Mouse (Mus musculus) liver, embryonic 13.5 days (tissue): ENCODE results near the gene Pip4k2a. TPM values are rescaled to one million over a fixed set of nuclear protein-coding genes. Genes with fewer than 3 reads are reported as not detected.

Experiments used
- ATAC-seq: fragments of 200-750 bp; cut with Nextera tagmentation; 2 replicates; pipeline ENCODE4 v1.8.0; 2017; ENCODE audit warnings: low read depth, mild to moderate bottlenecking, moderate number of reproducible peaks, moderate library complexity
- DNase-seq: peaks from one replicate; pipeline ENCODE4 v3.0.0; 2022
- H3K27ac ChIP-seq: fragments of 300-500 bp; sonication (generic); 2 replicates; pipeline ENCODE4 v1.5.1; 2015; ENCODE audit warnings: moderate library complexity, mild to moderate bottlenecking, inconsistent platforms
- H3K27me3 ChIP-seq: fragments of 300-500 bp; sonication (generic); 2 replicates; pipeline ENCODE4 v1.6.1; 2015; ENCODE audit warnings: mild to moderate bottlenecking, inconsistent platforms
- H3K36me3 ChIP-seq: fragments of 300-500 bp; sonication (generic); 2 replicates; pipeline ENCODE4 v1.6.1; 2015; ENCODE audit warnings: mild to moderate bottlenecking, inconsistent platforms
- H3K4me1 ChIP-seq: fragments of 300-500 bp; sonication (generic); replicated peaks from 2 replicates; pipeline ENCODE4 v1.6.1; 2015; ENCODE audit warnings: inconsistent platforms
- H3K4me2 ChIP-seq: fragments of 300-500 bp; sonication (generic); 2 replicates; pipeline ENCODE4 v1.6.1; 2015; ENCODE audit warnings: inconsistent platforms, mild to moderate bottlenecking, moderate library complexity
- H3K4me3 ChIP-seq: fragments of 300-500 bp; sonication (generic); replicated peaks from 2 replicates; pipeline ENCODE4 v1.5.1; 2015; ENCODE audit warnings: mild to moderate bottlenecking, inconsistent platforms
- H3K9ac ChIP-seq: fragments of 300-500 bp; sonication (generic); 2 replicates; pipeline ENCODE4 v1.6.1; 2015; ENCODE audit warnings: mild to moderate bottlenecking, inconsistent platforms
- H3K9me3 ChIP-seq: fragments of 300-500 bp; sonication (generic); replicated peaks from 2 replicates; pipeline ENCODE4 v1.6.1; 2016; ENCODE audit warnings: inconsistent platforms
- WGBS: fragments of 180-500 bp; shearing (Covaris S2); methylation state at CpG from one replicate; pipeline ENCODE4 v1.1.7; 2015; ENCODE audit not compliant: insufficient replicate concordance; 5-methylcytosine and 5-hydroxymethylcytosine counted together
- polyA plus RNA-seq: library from polyadenylated mRNA; unstranded; fragments of >200 nt; fragmentation: Nextera tagmentation; extraction: Ambion mirVana; gene quantifications from 2 replicates; pipeline ENCODE4 v1.2.1, GENCODE M21; 2015

Gene Pip4k2a
- polyA plus RNA-seq, 1 experiment from 2014 or later: 15.8 TPM

DNA sequence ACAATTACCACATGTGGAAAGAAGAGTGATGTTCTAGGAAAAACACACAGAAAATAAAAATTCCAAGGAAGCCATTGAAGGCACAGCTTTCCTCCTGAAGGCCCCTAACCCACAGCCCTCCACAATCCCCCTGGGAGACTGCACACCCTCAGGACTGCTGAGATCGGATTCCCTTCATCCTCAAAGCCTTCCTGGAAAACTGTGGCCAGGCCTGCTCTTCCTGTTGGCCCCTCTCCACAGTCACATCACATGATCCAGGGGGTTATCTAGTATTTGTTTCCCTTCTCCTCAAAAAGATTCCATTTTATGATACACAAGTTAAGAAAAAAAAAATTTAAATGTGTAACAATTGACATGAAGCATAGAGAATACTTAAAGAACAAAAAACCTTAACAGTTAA, 59.7 kb downstream of the Pip4k2a start:
- H3K27ac ChIP-seq: peak overlapping the region; percentile 72
- H3K4me3 ChIP-seq: no peak overlapping the region
- no peaks in the 10 kb centered on the region for H3K9me3 ChIP-seq
- ATAC-seq (no peak), DNase-seq (no peak)
- H3K36me3 ChIP-seq: no peaks in the 10 kb centered on the region
- peak overlapping the region; percentile 22; the same call in 1 of the 2 replicates for H3K9ac ChIP-seq
- peak overlapping the region; percentile 18; the same call in 1 of the 2 replicates for H3K4me2 ChIP-seq
- WGBS: 58% methylated on average over 1 of the region's 1 CpGs
- no peaks in the 10 kb centered on the region for H3K27me3 ChIP-seq
- H3K4me1 ChIP-seq: peaks cover 100% of the 10 kb centered on the region

- Histone ChIP-seq H3K9me3 (no peaks in the 10 kb centered on the region), H3K27ac (peak overlapping the region; percentile 72), H3K4me1 (peaks cover 96% of the 10 kb centered on the region), H3K4me2 (peak overlapping the region; percentile 18), H3K27me3 (no peaks in the 10 kb centered on the region), H3K9ac (0 out of 2 replicates have a peak overlapping the region, but pooled peaks have one; percentile 22), H3K36me3 (no peaks in the 10 kb centered on the region), H3K4me3 (no peak overlapping the region)
- no peak for DNase-seq
- WGBS: 9% methylated on average over 2 of the region's 2 CpGs
- ATAC-seq: peak; percentile 60
Observed at GRCm38 (mm10) chr2:18937611-18938010, 60.3 kb downstream of the Pip4k2a start.

GRCm38 (mm10) chr2:18936446-18936845, 61.5 kb downstream of the Pip4k2a start:
- DNase-seq: no peak
- H3K27ac ChIP-seq: peak overlapping the region; percentile 86
- ATAC-seq: no peak
- H3K27me3 ChIP-seq: no peaks in the 10 kb centered on the region
- 46% methylated on average over 7 of the region's 7 CpGs for WGBS
- H3K9ac ChIP-seq: peak overlapping the region; percentile 49
- no peaks in the 10 kb centered on the region for H3K9me3 ChIP-seq
- H3K36me3 ChIP-seq: no peaks in the 10 kb centered on the region
- H3K4me1 ChIP-seq: peaks cover 85% of the 10 kb centered on the region
- H3K4me2 ChIP-seq: peak overlapping the region; percentile 37
- H3K4me3 ChIP-seq: no peak overlapping the region

GRCm38 (mm10) chr2:18935581-18936027, 62.3 kb downstream of the Pip4k2a start:
- H3K4me1 ChIP-seq: peaks cover 76% of the 10 kb centered on the region
- no peaks in the 10 kb centered on the region for H3K27me3 ChIP-seq
- H3K4me3 ChIP-seq: no peak overlapping the region
- H3K4me2 ChIP-seq: peak overlapping the region; percentile 37
- H3K27ac ChIP-seq: peak overlapping the region; percentile 86
- no peaks in the 10 kb centered on the region for H3K36me3 ChIP-seq
- ATAC-seq (peak; percentile 86), DNase-seq (peak; percentile 57)
- peak overlapping the region; percentile 49; the same call in 1 of the 2 replicates for H3K9ac ChIP-seq
- WGBS: 13% methylated on average over 2 of the region's 2 CpGs
- H3K9me3 ChIP-seq: no peaks in the 10 kb centered on the region

GRCm38 (mm10) chr2:18934131-18934530, 63.8 kb downstream of the Pip4k2a start:
- Histone ChIP-seq H3K4me2 (no peak overlapping the region; the same call in 1 of the 2 replicates), H3K4me1 (peaks cover 72% of the 10 kb centered on the region), H3K9ac (peak overlapping the region; percentile 57; the same call in 1 of the 2 replicates), H3K4me3 (no peak overlapping the region), H3K27me3 (no peaks in the 10 kb centered on the region), H3K27ac (no peak overlapping the region), H3K9me3 (no peaks in the 10 kb centered on the region), H3K36me3 (no peaks in the 10 kb centered on the region)
- 68% methylated on average over 9 of the region's 9 CpGs for WGBS
- ATAC-seq: no peak
- no peak for DNase-seq

GRCm38 (mm10) chr2:18933418-18933817, 64.5 kb downstream of the Pip4k2a start:
- Histone ChIP-seq H3K27me3 (no peaks in the 10 kb centered on the region), H3K9me3 (no peaks in the 10 kb centered on the region), H3K27ac (no peak overlapping the region), H3K4me3 (no peak overlapping the region), H3K9ac (no peak overlapping the region), H3K4me1 (peaks cover 72% of the 10 kb centered on the region), H3K36me3 (no peaks in the 10 kb centered on the region), H3K4me2 (no peak overlapping the region)
- DNase-seq (no peak), ATAC-seq (no peak)
- WGBS: 80% methylated on average over 7 of the region's 7 CpGs

- no peaks in the 10 kb centered on the region for H3K36me3 ChIP-seq
- no peak overlapping the region for H3K27ac ChIP-seq
- no peak overlapping the region for H3K9ac ChIP-seq
- peaks cover 59% of the 10 kb centered on the region for H3K4me1 ChIP-seq
- DNase-seq (no peak), ATAC-seq (no peak)
- H3K9me3 ChIP-seq: no peaks in the 10 kb centered on the region
- H3K27me3 ChIP-seq: no peaks in the 10 kb centered on the region
- H3K4me2 ChIP-seq: no peak overlapping the region
- WGBS: 85% methylated on average over 13 of the region's 13 CpGs
- H3K4me3 ChIP-seq: no peak overlapping the region
Observed at GRCm38 (mm10) chr2:18930318-18931060, 67.4 kb downstream of the Pip4k2a start.

DNA sequence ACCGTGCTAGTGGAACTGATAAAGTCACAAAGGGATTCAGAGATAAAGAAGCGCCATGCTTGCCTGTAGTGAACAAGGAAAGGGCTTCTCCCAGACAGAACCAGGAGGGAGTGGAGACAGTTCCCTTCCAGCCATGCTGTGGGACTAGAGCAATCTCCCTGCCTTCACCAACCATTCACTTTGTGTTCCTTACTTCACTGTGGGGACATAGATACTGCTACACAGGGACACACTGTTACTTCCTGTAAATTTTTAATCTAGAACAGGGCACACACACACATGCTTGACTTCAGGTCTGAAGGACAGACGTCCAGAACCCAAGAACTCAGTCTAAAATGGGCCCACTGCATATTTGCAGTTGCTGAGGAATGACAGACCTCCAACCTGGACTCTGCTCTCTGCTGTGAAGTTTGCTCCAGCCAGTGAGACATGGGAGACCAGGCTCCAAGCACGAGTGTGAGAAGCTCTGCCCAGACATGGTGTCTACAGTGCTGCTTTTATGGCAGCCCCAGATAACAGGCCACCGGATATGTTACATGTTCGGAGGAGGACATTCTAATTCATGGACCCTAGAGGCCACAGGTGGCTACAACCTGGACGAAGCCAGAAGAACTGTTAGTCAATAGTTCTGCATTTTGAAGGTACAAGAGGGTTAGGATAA, 69.2 kb downstream of the Pip4k2a start:
- ATAC-seq (peak; percentile 74), DNase-seq (no peak)
- Histone ChIP-seq H3K4me3 (no peak overlapping the region), H3K9me3 (no peaks in the 10 kb centered on the region), H3K36me3 (no peaks in the 10 kb centered on the region), H3K4me2 (no peak overlapping the region), H3K27me3 (no peaks in the 10 kb centered on the region), H3K9ac (no peak overlapping the region), H3K4me1 (peaks cover 56% of the 10 kb centered on the region), H3K27ac (peak overlapping the region; percentile 47; the same call in 1 of the 2 replicates)
- 17% methylated on average over 7 of the region's 7 CpGs for WGBS

DNA sequence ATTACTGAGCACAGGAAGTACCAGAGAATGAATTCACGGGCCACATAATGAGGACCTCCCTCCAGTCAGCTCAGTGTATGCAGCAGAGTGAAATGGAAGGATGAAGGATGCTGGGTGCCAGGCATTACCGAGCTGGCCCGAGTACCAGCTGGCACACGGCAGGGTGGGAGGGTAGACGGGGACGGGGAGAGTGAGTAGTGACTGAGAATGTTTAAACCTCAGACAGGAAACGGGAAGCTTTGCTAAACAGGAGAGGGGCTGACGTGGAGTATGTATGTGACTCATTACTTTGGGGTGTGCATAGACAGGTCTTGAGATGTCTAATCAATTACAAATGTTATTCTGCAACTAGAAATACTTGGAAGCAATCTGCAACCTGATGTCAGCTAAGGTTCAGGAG, 69.7 kb downstream of the Pip4k2a start:
- H3K27me3 ChIP-seq: no peaks in the 10 kb centered on the region
- peak; percentile 14; the same call in 1 of the 2 replicates for ATAC-seq
- H3K9ac ChIP-seq: no peak overlapping the region
- peak overlapping the region; percentile 47; the same call in 1 of the 2 replicates for H3K27ac ChIP-seq
- H3K4me1 ChIP-seq: peaks cover 52% of the 10 kb centered on the region
- no peaks in the 10 kb centered on the region for H3K36me3 ChIP-seq
- 43% methylated on average over 8 of the region's 8 CpGs for WGBS
- no peak overlapping the region for H3K4me2 ChIP-seq
- no peak for DNase-seq
- H3K9me3 ChIP-seq: no peaks in the 10 kb centered on the region
- H3K4me3 ChIP-seq: no peak overlapping the region

- Histone ChIP-seq H3K4me3 (no peak overlapping the region), H3K9ac (no peak overlapping the region), H3K36me3 (no peaks in the 10 kb centered on the region), H3K9me3 (no peaks in the 10 kb centered on the region), H3K27me3 (no peaks in the 10 kb centered on the region), H3K4me2 (no peak overlapping the region), H3K4me1 (peaks cover 71% of the 10 kb centered on the region), H3K27ac (no peak overlapping the region)
- 41% methylated on average over 17 of the region's 17 CpGs for WGBS
- DNase-seq (no peak), ATAC-seq (no peak)
Observed at GRCm38 (mm10) chr2:18923806-18924595, 73.9 kb downstream of the Pip4k2a start.

DNA sequence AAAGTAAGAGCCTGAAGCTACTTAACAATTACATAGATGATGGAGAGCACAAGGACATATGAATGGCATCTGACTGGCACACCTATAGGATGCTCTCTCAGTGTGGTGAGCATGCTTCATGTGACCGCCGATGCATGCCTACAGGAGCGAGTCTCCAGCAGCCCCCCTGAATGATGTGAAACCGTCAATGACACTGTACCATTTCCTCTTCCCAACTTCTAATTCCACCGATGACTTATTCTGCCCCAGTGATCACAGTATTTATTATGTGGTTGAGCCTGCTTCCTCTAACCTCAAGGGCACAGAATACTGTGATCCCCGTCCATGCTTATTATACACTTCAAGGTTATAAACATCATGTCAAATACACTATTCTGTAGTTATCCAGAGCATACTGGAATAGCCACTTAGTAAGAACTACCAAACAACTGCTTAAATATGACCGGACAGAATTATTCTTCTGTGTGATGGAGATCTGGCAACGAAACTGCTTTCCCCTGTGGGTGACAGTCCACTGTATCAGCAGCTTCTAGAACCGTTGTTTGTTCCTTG, 74.8 kb downstream of the Pip4k2a start:
- Histone ChIP-seq H3K9me3 (no peaks in the 10 kb centered on the region), H3K27ac (no peak overlapping the region), H3K36me3 (no peaks in the 10 kb centered on the region), H3K4me2 (no peak overlapping the region), H3K4me1 (peaks cover 71% of the 10 kb centered on the region), H3K4me3 (no peak overlapping the region), H3K9ac (no peak overlapping the region), H3K27me3 (no peaks in the 10 kb centered on the region)
- DNase-seq: no peak
- WGBS: 73% methylated on average over 9 of the region's 9 CpGs
- no peak for ATAC-seq
